Mouse (Mus musculus): ENCODE measurements around the gene Dnajb5. TPM values are rescaled to one million over a fixed set of nuclear protein-coding genes. Genes with fewer than 3 reads are reported as not detected.

Gene Dnajb5
- 1.2 and 1.5 TPM in 2 replicates for polyA plus RNA-seq (2015; fragmentation: Nextera tagmentation; extraction: Ambion mirVana)

GRCm38 (mm10) chr4:42949676-42950051, at the start of gene Dnajb5:
Gene Dnajb5 (plus strand): TSS chr4:42949814.
- no peaks in the 10 kb centered on the region for H3K9me3 ChIP-seq (replicated peaks)
- H3K27ac ChIP-seq (replicated peaks): peak within 1 kb of the TSS; percentile 53
- peak; percentile 92 for ATAC-seq (ENCODE audit: insufficient read depth)
- peaks cover 78% of the 10 kb centered on the region for H3K27me3 ChIP-seq
- peak within 1 kb of the TSS; percentile 62 for H3K4me3 ChIP-seq (replicated peaks)
- H3K4me1 ChIP-seq (replicated peaks): peaks cover 15% of the 10 kb centered on the region
- under 1% methylated on average over 39 of the region's 39 CpGs for WGBS (ENCODE audit: insufficient replicate concordance)
- no peaks in the 10 kb centered on the region for H3K36me3 ChIP-seq (replicated peaks)
- peak within 1 kb of the TSS; percentile 82 for H3K4me2 ChIP-seq
- H3K9ac ChIP-seq: peak within 1 kb of the TSS; percentile 61

DNA sequence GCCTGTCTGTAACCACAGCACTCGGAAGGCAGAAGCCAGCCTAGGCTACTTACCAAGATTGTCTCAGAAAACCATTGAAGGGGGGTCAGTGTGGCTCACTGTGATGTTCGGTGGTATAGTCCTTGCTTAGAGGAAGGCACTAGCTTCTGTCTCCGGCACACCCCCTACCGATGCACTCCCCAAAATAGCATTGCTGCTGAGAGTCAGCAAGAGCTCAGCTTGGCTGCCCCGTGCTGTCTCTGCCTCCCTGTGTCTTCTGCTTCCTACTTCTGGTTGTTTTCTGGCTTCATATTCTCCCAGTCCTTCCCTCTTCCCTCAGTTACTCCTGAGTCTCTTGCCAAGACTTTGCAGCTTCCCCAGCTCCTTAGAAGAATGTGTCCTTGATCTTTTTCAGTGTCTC, 48.7 kb upstream of the Dnajb5 start:
- 54% methylated on average over 5 of the region's 5 CpGs for WGBS (ENCODE audit: insufficient replicate concordance)
- no peak for ATAC-seq (ENCODE audit: insufficient read depth)
- H3K27ac ChIP-seq (replicated peaks): no peak overlapping the region

GRCm38 (mm10) chr4:42902174-42902573, 47.4 kb upstream of the Dnajb5 start:
- H3K9me3 ChIP-seq (replicated peaks): no peaks in the 10 kb centered on the region
- WGBS (ENCODE audit: insufficient replicate concordance): 31% methylated on average over 9 of the region's 9 CpGs
- H3K27me3 ChIP-seq: peaks cover 51% of the 10 kb centered on the region
- H3K4me2 ChIP-seq: no peak overlapping the region
- H3K9ac ChIP-seq: no peak overlapping the region
- peaks cover 14% of the 10 kb centered on the region for H3K4me1 ChIP-seq (replicated peaks)
- no peak overlapping the region for H3K27ac ChIP-seq (replicated peaks)
- ATAC-seq (ENCODE audit: insufficient read depth): no peak
- no peaks in the 10 kb centered on the region for H3K36me3 ChIP-seq (replicated peaks)
- no peak overlapping the region for H3K4me3 ChIP-seq (replicated peaks)

More for the DNA sequence above, 48.7 kb upstream of the Dnajb5 start:
- Histone ChIP-seq H3K4me3 (replicated peaks) (no peak overlapping the region), H3K36me3 (replicated peaks) (no peaks in the 10 kb centered on the region), H3K4me1 (replicated peaks) (peaks cover 14% of the 10 kb centered on the region), H3K9me3 (replicated peaks) (no peaks in the 10 kb centered on the region), H3K27me3 (peaks cover 49% of the 10 kb centered on the region), H3K9ac (no peak overlapping the region), H3K4me2 (no peak overlapping the region)

- H3K4me2 ChIP-seq: no peak overlapping the region
- no peak for ATAC-seq (ENCODE audit: insufficient read depth)
- H3K4me1 ChIP-seq (replicated peaks): peaks cover 14% of the 10 kb centered on the region
- no peaks in the 10 kb centered on the region for H3K36me3 ChIP-seq (replicated peaks)
- H3K9me3 ChIP-seq (replicated peaks): no peaks in the 10 kb centered on the region
- no peak overlapping the region for H3K4me3 ChIP-seq (replicated peaks)
- peaks cover 50% of the 10 kb centered on the region for H3K27me3 ChIP-seq
- H3K27ac ChIP-seq (replicated peaks): no peak overlapping the region
- 72% methylated on average over 5 of the region's 5 CpGs for WGBS (ENCODE audit: insufficient replicate concordance)
- no peak overlapping the region for H3K9ac ChIP-seq
Measured at GRCm38 (mm10) chr4:42902730-42903129, 46.9 kb upstream of the Dnajb5 start.

DNA sequence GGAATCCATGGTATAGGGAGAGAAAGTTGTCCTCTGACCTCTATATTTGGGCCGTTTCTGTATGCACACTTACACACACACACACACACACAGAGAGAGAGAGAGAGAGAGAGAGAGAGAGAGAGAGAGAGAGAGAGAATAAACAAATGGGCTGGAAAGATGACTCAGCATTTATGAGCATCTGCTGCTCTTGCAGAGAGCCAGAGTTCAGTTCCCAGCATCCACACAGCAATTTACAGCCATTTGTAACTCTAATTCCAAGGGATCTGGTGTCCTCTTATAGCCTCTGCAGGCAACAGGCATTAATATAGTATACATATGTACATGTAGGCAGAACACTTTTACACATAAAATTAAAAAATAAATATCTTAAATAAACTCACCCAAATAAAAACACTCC, 45.7 kb upstream of the Dnajb5 start:
- 40% methylated on average over 1 of the region's 1 CpGs for WGBS (ENCODE audit: insufficient replicate concordance)
- Histone ChIP-seq H3K27me3 (peaks cover 46% of the 10 kb centered on the region), H3K27ac (replicated peaks) (no peak overlapping the region), H3K4me1 (replicated peaks) (peaks cover 14% of the 10 kb centered on the region), H3K4me3 (replicated peaks) (no peak overlapping the region), H3K36me3 (replicated peaks) (no peaks in the 10 kb centered on the region), H3K9me3 (replicated peaks) (no peaks in the 10 kb centered on the region), H3K9ac (no peak overlapping the region), H3K4me2 (no peak overlapping the region)
- ATAC-seq (ENCODE audit: insufficient read depth): peak; percentile 44; the same call in 1 of the 2 replicates

- no peak overlapping the region for H3K27ac ChIP-seq (replicated peaks)
- H3K27me3 ChIP-seq: peaks cover 48% of the 10 kb centered on the region
- peaks cover 14% of the 10 kb centered on the region for H3K4me1 ChIP-seq (replicated peaks)
- no peak overlapping the region for H3K4me3 ChIP-seq (replicated peaks)
- H3K4me2 ChIP-seq: no peak overlapping the region
- no peaks in the 10 kb centered on the region for H3K9me3 ChIP-seq (replicated peaks)
- no peak for ATAC-seq (ENCODE audit: insufficient read depth)
- 85% methylated on average over 3 of the region's 3 CpGs for WGBS (ENCODE audit: insufficient replicate concordance)
- H3K36me3 ChIP-seq (replicated peaks): no peaks in the 10 kb centered on the region
- no peak overlapping the region for H3K9ac ChIP-seq
Measured at GRCm38 (mm10) chr4:42904523-42904922, 45.1 kb upstream of the Dnajb5 start.

DNA sequence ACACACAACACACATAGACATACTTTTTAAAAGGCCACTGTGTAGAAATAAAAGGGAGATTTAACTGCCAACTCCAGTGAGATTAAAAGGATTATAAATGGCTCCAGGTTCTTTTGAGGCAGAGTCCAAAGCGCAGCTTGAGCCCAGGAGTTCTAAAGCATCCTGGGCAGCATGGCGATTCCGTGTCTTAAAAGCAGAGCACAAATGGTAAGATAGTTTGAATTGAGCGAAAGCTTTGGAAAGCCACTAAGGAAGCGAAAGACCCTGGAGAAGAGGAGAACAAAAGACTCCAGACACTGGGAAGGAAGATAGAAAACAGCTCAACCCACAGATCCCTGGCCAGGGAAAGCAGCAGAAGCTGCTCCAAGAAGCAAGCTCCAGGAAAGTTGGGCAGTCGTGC, 44.6 kb upstream of the Dnajb5 start:
- no peak overlapping the region for H3K27ac ChIP-seq (replicated peaks)
- no peak overlapping the region for H3K4me2 ChIP-seq
- no peak overlapping the region for H3K9ac ChIP-seq
- H3K9me3 ChIP-seq (replicated peaks): no peaks in the 10 kb centered on the region
- H3K4me3 ChIP-seq (replicated peaks): no peak overlapping the region
- no peaks in the 10 kb centered on the region for H3K36me3 ChIP-seq (replicated peaks)
- peaks cover 44% of the 10 kb centered on the region for H3K27me3 ChIP-seq
- H3K4me1 ChIP-seq (replicated peaks): peaks cover 14% of the 10 kb centered on the region
- 72% methylated on average over 6 of the region's 6 CpGs for WGBS (ENCODE audit: insufficient replicate concordance)
- ATAC-seq (ENCODE audit: insufficient read depth): no peak

- WGBS (ENCODE audit: insufficient replicate concordance): 27% methylated on average over 10 of the region's 10 CpGs
- H3K27me3 ChIP-seq: peaks cover 89% of the 10 kb centered on the region
Measured at GRCm38 (mm10) chr4:42913391-42913790, 36.2 kb upstream of the Dnajb5 start.

DNA sequence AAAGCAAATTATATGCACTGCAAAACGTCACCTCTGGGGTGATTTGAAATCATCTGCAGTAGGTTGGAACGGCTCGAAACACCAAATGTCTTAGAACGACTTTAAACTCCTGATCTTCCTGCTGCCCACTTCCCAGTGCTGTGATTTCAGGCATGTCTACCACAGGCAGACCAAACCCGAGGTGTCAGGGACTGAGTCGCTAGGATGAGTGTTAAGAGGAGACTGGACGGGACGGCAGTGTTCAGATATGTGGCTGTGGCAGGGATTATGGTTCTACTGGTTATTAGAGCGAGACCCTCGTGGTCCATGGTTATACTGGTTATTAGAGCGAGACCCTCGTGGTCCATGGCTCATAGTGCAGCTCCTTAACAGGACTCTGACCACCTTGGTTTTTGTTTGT, 34.3 kb upstream of the Dnajb5 start:
- no peaks in the 10 kb centered on the region for H3K9me3 ChIP-seq (replicated peaks)
- no peak overlapping the region for H3K27ac ChIP-seq (replicated peaks)
- no peak overlapping the region for H3K9ac ChIP-seq
- H3K4me1 ChIP-seq (replicated peaks): peaks cover 9% of the 10 kb centered on the region
- 59% methylated on average over 12 of the region's 12 CpGs for WGBS (ENCODE audit: insufficient replicate concordance)
- H3K4me2 ChIP-seq: no peak overlapping the region
- H3K4me3 ChIP-seq (replicated peaks): no peak overlapping the region
- no peaks in the 10 kb centered on the region for H3K36me3 ChIP-seq (replicated peaks)
- H3K27me3 ChIP-seq: peaks cover 95% of the 10 kb centered on the region
- ATAC-seq (ENCODE audit: insufficient read depth): no peak

More at GRCm38 (mm10) chr4:42913391-42913790, 36.2 kb upstream of the Dnajb5 start:
- Histone ChIP-seq H3K9me3 (replicated peaks) (no peaks in the 10 kb centered on the region), H3K4me2 (no peak overlapping the region), H3K27ac (replicated peaks) (no peak overlapping the region), H3K36me3 (replicated peaks) (no peaks in the 10 kb centered on the region), H3K9ac (no peak overlapping the region), H3K4me3 (replicated peaks) (no peak overlapping the region), H3K4me1 (replicated peaks) (peaks cover 9% of the 10 kb centered on the region)
- ATAC-seq (ENCODE audit: insufficient read depth): no peak

DNA sequence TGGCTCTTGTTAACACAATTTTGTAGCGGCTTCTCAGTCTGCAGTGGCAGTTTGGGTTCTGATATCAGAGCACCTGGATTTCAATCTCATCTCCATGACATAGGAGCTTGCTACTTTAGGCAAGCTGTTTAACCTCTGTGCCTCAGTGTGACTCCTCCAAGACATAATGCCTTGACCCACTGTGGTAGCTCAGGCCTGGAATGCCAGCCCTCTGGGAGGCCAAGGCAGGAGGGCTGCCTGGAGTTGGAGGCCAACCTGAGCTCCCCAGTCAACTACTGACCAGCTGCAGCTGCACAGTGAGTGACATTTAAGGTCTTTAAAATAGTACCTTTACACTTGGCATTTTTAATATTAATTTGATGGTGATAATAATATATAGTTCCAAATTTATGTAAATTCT, 33.6 kb upstream of the Dnajb5 start:
- no peak overlapping the region for H3K4me3 ChIP-seq (replicated peaks)
- H3K9me3 ChIP-seq (replicated peaks): no peaks in the 10 kb centered on the region
- H3K27ac ChIP-seq (replicated peaks): no peak overlapping the region
- no peaks in the 10 kb centered on the region for H3K36me3 ChIP-seq (replicated peaks)
- no peak overlapping the region for H3K4me2 ChIP-seq
- ATAC-seq (ENCODE audit: insufficient read depth): no peak
- 63% methylated on average over 1 of the region's 1 CpGs for WGBS (ENCODE audit: insufficient replicate concordance)
- peaks cover 9% of the 10 kb centered on the region for H3K4me1 ChIP-seq (replicated peaks)
- H3K27me3 ChIP-seq: peaks cover 95% of the 10 kb centered on the region
- H3K9ac ChIP-seq: no peak overlapping the region

DNA sequence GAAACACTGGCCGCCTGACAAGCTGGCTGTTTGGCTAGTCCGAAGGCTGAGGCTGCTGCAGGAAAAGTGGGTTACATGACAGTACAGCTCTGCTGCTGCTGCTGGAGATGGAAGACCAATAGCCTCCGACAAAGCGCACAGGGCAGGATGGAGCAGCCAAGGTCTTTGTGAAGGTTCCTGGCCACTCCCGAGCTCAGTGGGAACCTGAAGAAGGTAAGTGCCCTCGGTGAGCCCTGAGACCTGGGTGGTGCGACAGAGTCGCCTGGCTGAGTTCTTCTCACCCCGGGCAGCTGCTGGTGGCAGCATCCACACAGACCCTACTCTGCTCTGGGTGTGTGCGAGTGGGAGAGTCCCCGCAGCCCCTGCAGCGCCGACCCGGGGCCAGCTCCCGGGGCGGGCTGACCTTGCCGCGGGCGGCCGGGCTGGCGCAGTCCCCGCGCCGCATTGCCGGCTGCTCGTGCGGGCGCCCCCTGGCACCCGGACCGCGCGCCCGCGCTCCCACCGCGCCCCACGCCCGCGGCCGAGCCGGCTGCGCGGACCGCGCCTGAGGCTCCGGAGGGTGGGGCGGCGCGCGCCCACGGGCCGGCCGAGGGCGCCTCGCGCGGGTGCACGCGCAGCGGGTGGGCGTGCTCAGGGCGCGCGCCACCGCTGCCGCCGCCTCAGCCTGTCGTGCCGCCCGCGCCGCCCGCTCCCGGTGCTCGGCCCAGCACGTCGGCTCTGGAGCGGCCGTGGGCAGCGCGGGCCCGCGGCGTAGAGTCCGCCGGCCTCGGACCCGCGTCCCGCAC, 32.8 kb upstream of the Dnajb5 start, which contains the start of gene Phf24:
Gene Phf24, plus strand, starts transcription at position 44 of the 785 bp plus-strand sequence.
- no peaks in the 10 kb centered on the region for H3K36me3 ChIP-seq (replicated peaks)
- H3K9me3 ChIP-seq (replicated peaks): no peaks in the 10 kb centered on the region
- H3K4me2 ChIP-seq: peak within 1 kb of the TSS; percentile 72
- peaks cover 9% of the 10 kb centered on the region for H3K4me1 ChIP-seq (replicated peaks)
- peaks cover 96% of the 10 kb centered on the region for H3K27me3 ChIP-seq
- 0 out of 2 replicates have a peak, but pooled peaks have one; percentile 42 for ATAC-seq (ENCODE audit: insufficient read depth)
- no peak within 1 kb of the TSS for H3K9ac ChIP-seq
- WGBS (ENCODE audit: insufficient replicate concordance): under 1% methylated on average over 87 of the region's 90 CpGs
- peak within 1 kb of the TSS; percentile 52 for H3K4me3 ChIP-seq (replicated peaks)
- no peak within 1 kb of the TSS for H3K27ac ChIP-seq (replicated peaks)
